Mouse (Mus musculus): ENCODE data around the gene Taf11. TPM values are rescaled to one million over a fixed set of nuclear protein-coding genes. Genes with fewer than 3 reads are reported as not detected.

Taf11 gene
- polyA plus RNA-seq, 1 experiment from 2014 or later, result 47.1 TPM

- Histone ChIP-seq H3K4me2 (ENCODE audit: low read length) (no peak overlapping the region), H3K9me3 (ENCODE audit: control insufficient read depth, low read length) (no peaks in the 10 kb centered on the region), H3K36me3 (ENCODE audit: control insufficient read depth, insufficient read depth, low read length) (no peaks in the 10 kb centered on the region), H3K9ac (ENCODE audit: low read length) (no peak overlapping the region), H3K4me3 (ENCODE audit: control insufficient read depth in 1 of 2, insufficient read depth in 1 of 2, low read depth in 1 of 2, low read length in 2 of 2) (no peak overlapping the region), H3K4me1 (ENCODE audit: control insufficient read depth in 2 of 2, insufficient read depth in 2 of 2, low read length in 2 of 2) (peaks cover 19 to 36% of the 10 kb centered on the region in 2 experiments), H3K27me3 (ENCODE audit: control insufficient read depth, insufficient read depth, low read length) (no peaks in the 10 kb centered on the region), H3K27ac (replicated peaks in 1 of 2; ENCODE audit: control insufficient read depth in 1 of 2, insufficient read depth in 1 of 2, low read depth in 2 of 2, low read length in 2 of 2) (no peak overlapping the region)
- WGBS, result 84% methylated on average over 3 of the region's 3 CpGs
- no peak for ATAC-seq (ENCODE audit: insufficient number of reproducible peaks, insufficient read depth, low FRiP score, low read depth)
Measured at GRCm38 (mm10) chr17:27935091-27935490, 25.4 kb upstream of the Taf11 start.

GRCm38 (mm10) chr17:27934136-27934910, 24.7 kb upstream of the Taf11 start:
- H3K9ac ChIP-seq (ENCODE audit: low read length), result no peak overlapping the region
- 87% methylated on average over 10 of the region's 10 CpGs for WGBS
- H3K4me1 ChIP-seq (ENCODE audit: control insufficient read depth in 2 of 2, insufficient read depth in 2 of 2, low read length in 2 of 2), result peaks cover 17 to 29% of the 10 kb centered on the region in 2 experiments
- ATAC-seq (ENCODE audit: insufficient number of reproducible peaks, insufficient read depth, low FRiP score, low read depth), result no peak
- H3K4me2 ChIP-seq (ENCODE audit: low read length), result no peak overlapping the region
- H3K4me3 ChIP-seq (ENCODE audit: control insufficient read depth in 1 of 2, insufficient read depth in 1 of 2, low read depth in 1 of 2, low read length in 2 of 2), result no peak overlapping the region
- H3K9me3 ChIP-seq (ENCODE audit: control insufficient read depth, low read length), result no peaks in the 10 kb centered on the region
- H3K36me3 ChIP-seq (ENCODE audit: control insufficient read depth, insufficient read depth, low read length), result no peaks in the 10 kb centered on the region
- H3K27ac ChIP-seq (replicated peaks in 1 of 2; ENCODE audit: control insufficient read depth in 1 of 2, insufficient read depth in 1 of 2, low read depth in 2 of 2, low read length in 2 of 2), result no peak overlapping the region
- H3K27me3 ChIP-seq (ENCODE audit: control insufficient read depth, insufficient read depth, low read length), result no peaks in the 10 kb centered on the region

GRCm38 (mm10) chr17:27931826-27932225, 22.2 kb upstream of the Taf11 start:
- ATAC-seq (ENCODE audit: insufficient number of reproducible peaks, insufficient read depth, low FRiP score, low read depth), result no peak
- no peak overlapping the region for H3K27ac ChIP-seq (replicated peaks in 1 of 2; ENCODE audit: control insufficient read depth in 1 of 2, insufficient read depth in 1 of 2, low read depth in 2 of 2, low read length in 2 of 2)
- H3K4me3 ChIP-seq (ENCODE audit: control insufficient read depth in 1 of 2, insufficient read depth in 1 of 2, low read depth in 1 of 2, low read length in 2 of 2), result no peak overlapping the region
- peaks cover 3 to 15% of the 10 kb centered on the region in 2 experiments; a peak in 2 of 4 replicates for H3K4me1 ChIP-seq (ENCODE audit: control insufficient read depth in 2 of 2, insufficient read depth in 2 of 2, low read length in 2 of 2)
- no peaks in the 10 kb centered on the region for H3K27me3 ChIP-seq (ENCODE audit: control insufficient read depth, insufficient read depth, low read length)
- H3K36me3 ChIP-seq (ENCODE audit: control insufficient read depth, insufficient read depth, low read length), result no peaks in the 10 kb centered on the region
- no peak overlapping the region for H3K4me2 ChIP-seq (ENCODE audit: low read length)
- H3K9me3 ChIP-seq (ENCODE audit: control insufficient read depth, low read length), result no peaks in the 10 kb centered on the region
- WGBS, result 79% methylated on average over 4 of the region's 4 CpGs
- H3K9ac ChIP-seq (ENCODE audit: low read length), result no peak overlapping the region

GRCm38 (mm10) chr17:27930291-27930690, 20.6 kb upstream of the Taf11 start:
- H3K4me1 ChIP-seq (ENCODE audit: control insufficient read depth in 2 of 2, insufficient read depth in 2 of 2, low read length in 2 of 2), result peaks cover 13 to 28% of the 10 kb centered on the region in 2 experiments
- WGBS, result 89% methylated on average over 5 of the region's 5 CpGs
- H3K4me2 ChIP-seq (ENCODE audit: low read length), result no peak overlapping the region
- no peak overlapping the region for H3K4me3 ChIP-seq (ENCODE audit: control insufficient read depth in 1 of 2, insufficient read depth in 1 of 2, low read depth in 1 of 2, low read length in 2 of 2)
- no peak overlapping the region for H3K27ac ChIP-seq (replicated peaks in 1 of 2; ENCODE audit: control insufficient read depth in 1 of 2, insufficient read depth in 1 of 2, low read depth in 2 of 2, low read length in 2 of 2)
- H3K9me3 ChIP-seq (ENCODE audit: control insufficient read depth, low read length), result no peaks in the 10 kb centered on the region
- no peaks in the 10 kb centered on the region for H3K27me3 ChIP-seq (ENCODE audit: control insufficient read depth, insufficient read depth, low read length)
- no peaks in the 10 kb centered on the region for H3K36me3 ChIP-seq (ENCODE audit: control insufficient read depth, insufficient read depth, low read length)
- no peak overlapping the region for H3K9ac ChIP-seq (ENCODE audit: low read length)
- ATAC-seq (ENCODE audit: insufficient number of reproducible peaks, insufficient read depth, low FRiP score, low read depth), result no peak

GRCm38 (mm10) chr17:27925504-27925903, 15.9 kb upstream of the Taf11 start:
- ATAC-seq (ENCODE audit: insufficient number of reproducible peaks, insufficient read depth, low FRiP score, low read depth), result no peak
- peaks cover 15 to 25% of the 10 kb centered on the region in 2 experiments for H3K4me1 ChIP-seq (ENCODE audit: control insufficient read depth in 2 of 2, insufficient read depth in 2 of 2, low read length in 2 of 2)

GRCm38 (mm10) chr17:27925054-27925453, 15.4 kb upstream of the Taf11 start:
- Histone ChIP-seq H3K9ac (ENCODE audit: low read length) (no peak overlapping the region), H3K9me3 (ENCODE audit: control insufficient read depth, low read length) (no peaks in the 10 kb centered on the region), H3K4me1 (ENCODE audit: control insufficient read depth in 2 of 2, insufficient read depth in 2 of 2, low read length in 2 of 2) (peaks cover 17 to 29% of the 10 kb centered on the region in 2 experiments), H3K4me2 (ENCODE audit: low read length) (no peak overlapping the region), H3K27me3 (ENCODE audit: control insufficient read depth, insufficient read depth, low read length) (no peaks in the 10 kb centered on the region), H3K4me3 (ENCODE audit: control insufficient read depth in 1 of 2, insufficient read depth in 1 of 2, low read depth in 1 of 2, low read length in 2 of 2) (no peak overlapping the region), H3K36me3 (ENCODE audit: control insufficient read depth, insufficient read depth, low read length) (no peaks in the 10 kb centered on the region), H3K27ac (replicated peaks in 1 of 2; ENCODE audit: control insufficient read depth in 1 of 2, insufficient read depth in 1 of 2, low read depth in 2 of 2, low read length in 2 of 2) (no peak overlapping the region)
- ATAC-seq (ENCODE audit: insufficient number of reproducible peaks, insufficient read depth, low FRiP score, low read depth), result no peak
- WGBS, result 84% methylated on average over 4 of the region's 4 CpGs

More at GRCm38 (mm10) chr17:27925504-27925903, 15.9 kb upstream of the Taf11 start:
- Histone ChIP-seq H3K4me2 (ENCODE audit: low read length) (no peak overlapping the region), H3K4me3 (ENCODE audit: control insufficient read depth in 1 of 2, insufficient read depth in 1 of 2, low read depth in 1 of 2, low read length in 2 of 2) (no peak overlapping the region), H3K36me3 (ENCODE audit: control insufficient read depth, insufficient read depth, low read length) (no peaks in the 10 kb centered on the region), H3K27ac (replicated peaks in 1 of 2; ENCODE audit: control insufficient read depth in 1 of 2, insufficient read depth in 1 of 2, low read depth in 2 of 2, low read length in 2 of 2) (no peak overlapping the region), H3K27me3 (ENCODE audit: control insufficient read depth, insufficient read depth, low read length) (no peaks in the 10 kb centered on the region), H3K9me3 (ENCODE audit: control insufficient read depth, low read length) (no peaks in the 10 kb centered on the region), H3K9ac (ENCODE audit: low read length) (no peak overlapping the region)
- 74% methylated on average over 7 of the region's 7 CpGs for WGBS

- Histone ChIP-seq H3K4me1 (ENCODE audit: control insufficient read depth in 2 of 2, insufficient read depth in 2 of 2, low read length in 2 of 2) (peaks cover 15 to 37% of the 10 kb centered on the region in 2 experiments), H3K9ac (ENCODE audit: low read length) (no peak overlapping the region), H3K9me3 (ENCODE audit: control insufficient read depth, low read length) (no peaks in the 10 kb centered on the region), H3K36me3 (ENCODE audit: control insufficient read depth, insufficient read depth, low read length) (no peaks in the 10 kb centered on the region), H3K4me2 (ENCODE audit: low read length) (no peak overlapping the region), H3K27me3 (ENCODE audit: control insufficient read depth, insufficient read depth, low read length) (no peaks in the 10 kb centered on the region), H3K4me3 (ENCODE audit: control insufficient read depth in 1 of 2, insufficient read depth in 1 of 2, low read depth in 1 of 2, low read length in 2 of 2) (no peak overlapping the region), H3K27ac (replicated peaks in 1 of 2; ENCODE audit: control insufficient read depth in 1 of 2, insufficient read depth in 1 of 2, low read depth in 2 of 2, low read length in 2 of 2) (no peak overlapping the region)
- 76% methylated on average over 11 of the region's 11 CpGs for whole genome bisulfite sequencing
- ATAC-seq (ENCODE audit: insufficient number of reproducible peaks, insufficient read depth, low FRiP score, low read depth), result no peak
Measured at GRCm38 (mm10) chr17:27922174-27922712, 12.6 kb upstream of the Taf11 start.
